Mouse (Mus musculus): ENCODE data around the gene Nol6. TPM values are rescaled to one million over a fixed set of nuclear protein-coding genes. Genes with fewer than 3 reads are reported as not detected.
"Not testable (repeated sequence)": the region's sequence is repeated elsewhere in the genome, so short reads cannot be mapped to it uniquely, and the experiment has no call there.

Nol6 gene
- polyA plus RNA-seq, 1 experiment: 25.9 TPM

DNA sequence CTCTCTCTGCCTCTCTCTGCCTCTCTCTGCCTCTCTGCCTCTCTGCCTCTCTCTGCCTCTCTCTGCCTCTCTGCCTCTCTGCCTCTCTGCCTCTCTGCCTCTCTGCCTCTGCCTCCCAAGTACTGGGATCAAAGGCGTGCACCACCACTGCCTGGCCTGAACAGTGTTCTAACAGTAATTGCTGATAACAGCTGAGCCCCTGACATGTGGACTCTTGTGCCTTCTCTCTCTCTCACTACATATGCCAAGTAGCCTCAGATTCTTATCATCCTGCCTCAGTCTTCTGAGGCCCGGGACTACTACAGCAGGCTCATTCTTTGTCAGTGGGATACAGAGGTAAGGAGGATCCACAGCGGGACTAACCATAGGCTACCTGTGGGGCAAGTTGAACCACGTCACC is 41.5 kb downstream of the Nol6 start:
- DNase-seq (ENCODE audit: low spot score): not testable (repeated sequence)

DNA sequence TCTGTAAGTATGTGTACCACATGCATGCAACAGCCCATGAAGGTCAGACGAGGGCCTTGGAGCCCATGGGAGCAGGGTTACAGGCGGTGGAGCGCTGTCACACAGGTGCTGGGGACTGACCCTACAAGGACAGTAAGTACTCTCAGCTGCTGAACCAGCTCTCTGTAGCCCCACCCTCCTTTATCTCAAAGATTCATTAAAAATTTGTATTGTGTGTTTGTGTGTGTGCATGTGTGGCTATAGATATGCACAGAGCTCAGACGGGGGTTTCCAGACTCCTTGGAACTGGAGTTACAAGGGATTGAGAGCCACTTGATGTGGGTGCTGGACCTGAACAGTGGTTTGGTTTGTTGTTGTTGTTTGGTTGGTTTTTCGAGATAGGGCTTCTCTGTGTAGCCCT is 42.5 kb downstream of the Nol6 start:
- DNase-seq (ENCODE audit: low spot score): no peak

DNA sequence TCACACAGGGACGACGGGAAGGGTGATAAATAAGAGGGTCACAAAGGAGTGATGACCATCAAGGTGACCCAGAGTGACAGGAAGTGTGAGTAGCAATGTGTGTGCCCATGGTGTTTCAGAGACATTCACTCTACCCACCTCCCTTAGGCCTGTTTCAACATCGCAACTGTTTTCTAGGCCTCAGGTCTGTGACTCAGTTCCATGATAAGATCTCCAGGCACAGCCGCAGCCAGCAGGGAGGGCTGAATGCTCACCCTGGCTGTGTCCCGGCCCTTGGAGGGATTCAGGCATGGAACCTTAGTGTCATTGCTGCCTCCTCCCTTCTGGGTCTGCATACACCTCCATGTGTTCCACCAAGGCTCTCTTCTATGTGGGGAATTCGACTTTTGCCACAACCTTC is 45.5 kb downstream of the Nol6 start:
- DNase-seq (ENCODE audit: low spot score): no peak

DNA sequence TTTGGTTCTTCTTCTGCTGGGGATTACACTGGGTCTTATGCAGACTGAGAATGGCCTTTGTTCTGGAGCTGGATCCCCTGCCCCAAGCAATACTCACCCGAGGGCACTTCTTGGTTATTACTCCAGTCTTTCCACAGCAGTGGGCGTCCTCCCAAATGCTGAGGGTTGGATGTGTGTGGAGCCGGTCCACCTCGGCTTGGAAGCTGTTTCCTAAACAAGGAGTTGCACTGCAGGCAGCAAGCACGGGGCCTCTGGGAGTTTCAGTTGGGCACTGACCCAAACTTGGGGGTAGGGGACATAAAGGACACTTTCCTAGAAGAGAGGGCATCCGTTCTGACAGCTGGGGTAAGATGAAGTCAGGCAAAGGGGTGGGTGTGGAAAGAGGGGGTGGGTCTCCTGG is 49.8 kb downstream of the Nol6 start:
- no peak for DNase-seq (ENCODE audit: low spot score)

DNA sequence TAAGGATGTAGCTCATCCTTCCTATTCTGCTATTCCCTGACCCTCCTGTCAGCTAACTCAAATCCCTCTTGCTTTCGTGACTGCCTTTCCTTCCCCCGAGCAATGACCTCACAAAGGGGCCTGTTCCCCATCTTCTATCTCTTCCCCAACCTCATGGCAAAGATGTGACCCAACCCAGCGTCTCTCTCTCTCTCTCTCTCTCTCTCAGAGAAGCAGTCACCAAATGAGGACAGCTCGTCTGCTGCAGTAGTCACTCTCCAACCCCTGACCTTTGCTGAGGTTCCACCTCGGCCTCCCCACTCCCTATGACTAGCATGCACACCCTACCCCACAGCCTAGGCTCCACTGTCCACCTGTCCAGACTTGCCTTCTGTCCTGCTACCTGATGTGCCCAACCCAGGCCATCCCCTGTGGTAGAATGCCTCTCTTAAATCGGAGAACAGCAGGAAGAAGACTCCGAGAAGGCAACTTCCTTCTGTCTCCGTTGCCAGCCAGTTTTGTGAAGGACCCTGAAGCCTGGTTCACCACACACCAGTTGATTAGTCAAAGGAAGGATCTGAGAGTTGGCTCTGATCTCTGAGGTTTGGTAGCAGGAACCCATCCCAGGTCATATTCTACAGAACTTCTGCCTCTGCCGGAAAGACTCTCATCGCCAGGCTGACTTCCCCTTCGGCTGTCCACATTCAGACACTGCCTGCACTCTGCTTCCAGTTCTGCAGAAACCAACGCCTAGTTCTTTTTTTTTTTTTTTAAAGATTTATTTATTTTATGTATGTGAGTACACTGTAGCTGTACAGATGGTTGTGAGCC is 51.0 kb downstream of the Nol6 start:
- no peak for DNase-seq (ENCODE audit: low spot score)

DNA sequence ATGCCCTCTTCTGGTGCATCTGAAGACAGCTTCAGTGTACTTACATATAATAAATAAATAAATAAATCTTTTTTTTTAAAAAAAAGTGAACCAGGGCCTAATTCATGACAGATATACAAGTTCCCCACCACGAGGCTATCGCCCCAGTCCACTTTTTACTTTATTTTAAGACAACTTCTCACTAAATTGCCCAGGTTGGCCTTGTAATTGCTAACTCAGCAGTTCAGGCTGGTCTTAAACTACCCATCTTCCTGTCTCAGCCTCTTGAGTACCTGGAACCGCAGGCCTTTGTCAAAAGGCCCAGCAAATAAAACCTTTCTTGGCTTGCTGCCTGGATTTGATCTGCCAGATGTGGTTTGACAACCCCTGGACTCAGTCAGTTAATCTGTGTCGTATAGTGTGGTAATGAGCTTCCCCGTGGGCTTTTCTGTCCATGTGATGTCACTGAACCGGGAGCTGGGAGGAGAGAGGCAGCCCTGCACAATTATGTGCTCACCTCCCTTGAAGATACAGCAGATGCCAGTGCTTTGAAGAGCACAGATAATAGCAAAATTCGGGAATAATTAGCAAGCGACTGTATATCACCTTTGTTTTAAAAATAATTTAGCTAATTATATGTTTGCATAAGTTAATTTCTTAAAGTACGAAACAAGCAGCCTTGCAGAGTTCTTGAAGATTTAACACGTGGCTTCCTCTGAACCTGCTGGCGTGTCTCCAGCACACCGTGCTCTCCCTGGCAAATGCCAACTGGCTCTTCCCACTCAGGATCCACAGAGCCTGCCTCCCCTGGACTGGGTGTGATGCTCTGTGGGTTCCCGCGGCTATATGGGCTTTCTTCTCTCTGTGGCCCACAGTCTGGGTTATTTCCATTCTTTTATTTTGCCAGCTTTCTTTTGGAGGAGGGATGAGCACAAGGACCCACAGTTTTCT is 52.5 kb downstream of the Nol6 start:
- no peak for DNase-seq (ENCODE audit: low spot score)

DNA sequence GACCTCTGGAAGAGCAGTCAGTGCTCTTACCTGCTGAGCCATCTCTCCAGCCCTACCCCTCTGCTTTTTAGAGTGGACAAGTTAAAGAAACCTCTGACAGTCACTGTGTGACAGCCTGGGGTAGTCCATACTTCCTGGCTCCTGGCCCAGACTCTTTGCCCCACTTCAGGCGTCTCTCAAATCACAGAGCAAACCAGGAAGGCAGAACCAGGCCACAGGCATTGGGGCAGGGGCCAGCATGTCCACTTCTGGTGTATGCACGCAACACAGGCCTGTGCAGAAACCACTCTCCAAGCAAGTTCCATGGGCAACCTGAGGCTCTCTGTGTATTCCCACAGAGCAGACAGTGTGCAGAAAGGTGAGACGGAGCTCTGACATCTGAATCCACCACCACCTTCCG is 59.1 kb downstream of the Nol6 start:
- DNase-seq (ENCODE audit: low spot score): no peak

Other genes with a start within 250 kb of the Nol6 start
- 0.37 TPM in 1 of 2 replicates, not detected in the other for gene Spink4, start 204.4 kb downstream of the Nol6 start, polyA plus RNA-seq (2012; rRNA removed)
- gene Bag1, start 176.2 kb downstream of the Nol6 start, polyA plus RNA-seq (2012; rRNA removed): 126 and 153 TPM in 2 replicates
- gene Chmp5, start 176.0 kb downstream of the Nol6 start, polyA plus RNA-seq (2012; rRNA removed): 102 and 115 TPM in 2 replicates
- gene Nfx1, start 153.5 kb downstream of the Nol6 start, polyA plus RNA-seq (2012; rRNA removed): 60.1 and 61.1 TPM in 2 replicates
- 1.6 and 2.4 TPM in 2 replicates for gene Aqp7, start 76.3 kb downstream of the Nol6 start, polyA plus RNA-seq (2012; rRNA removed)
- gene Aqp3, start 26.3 kb downstream of the Nol6 start, polyA plus RNA-seq (2012; rRNA removed): 516 and 601 TPM in 2 replicates
- gene Ube2r2, start 11.3 kb upstream of the Nol6 start, polyA plus RNA-seq (2012; rRNA removed): 217 and 240 TPM in 2 replicates
- 19.0 and 30.8 TPM in 2 replicates for gene Ubap2, start 150.7 kb upstream of the Nol6 start, polyA plus RNA-seq (2012; rRNA removed)
- 37.1 and 38.5 TPM in 2 replicates for gene Dcaf12, start 190.4 kb upstream of the Nol6 start, polyA plus RNA-seq (2012; rRNA removed)
- gene Ubap1, start 224.5 kb upstream of the Nol6 start, polyA plus RNA-seq (2012; rRNA removed): 47.2 and 52.7 TPM in 2 replicates

All from urinary bladder, adult 2 months (tissue).